Mouse (Mus musculus) heart, embryonic 14.5 days (tissue): Measurements from ENCODE around the gene 1700016K19Rik. TPM values are rescaled to one million over a fixed set of nuclear protein-coding genes. Genes with fewer than 3 reads are reported as not detected.

Experiments
- ATAC-seq: fragments of 200-750 bp; cut with Nextera tagmentation; 2 replicates; pipeline ENCODE4 v1.8.0; 2017; ENCODE audit warnings: low read depth, moderate TSS enrichment; ENCODE audit not compliant: insufficient number of reproducible peaks, insufficient read depth, low FRiP score
- H3K27ac ChIP-seq, 2 experiments: fragments of 200-500 bp in 1 of 2; fragments of 300-500 bp in 1 of 2; sonication (generic) in 1 of 2; replicated peaks in 1 of 2; 2 replicates each; pipeline ENCODE4 v1.5.1; 2012 to 2014; ENCODE audit warnings: low read depth in 2 of 2, low read length in 2 of 2, control low read depth in 1 of 2, mild to moderate bottlenecking in 1 of 2, mixed read lengths in 1 of 2; ENCODE audit not compliant: control insufficient read depth in 1 of 2, insufficient read depth in 1 of 2
- H3K27me3 ChIP-seq: fragments of 300-500 bp; sonication (generic); 2 replicates; pipeline ENCODE4 v1.6.1; 2014; ENCODE audit warnings: mild to moderate bottlenecking, low read length, control low read depth; ENCODE audit not compliant: control insufficient read depth, insufficient read depth
- H3K36me3 ChIP-seq: fragments of 300-500 bp; sonication (generic); 2 replicates; pipeline ENCODE4 v1.6.1; 2014; ENCODE audit warnings: mild to moderate bottlenecking, control low read depth, low read length, mixed read lengths; ENCODE audit not compliant: control insufficient read depth, insufficient read depth
- H3K4me1 ChIP-seq, 2 experiments: fragments of 200-500 bp in 1 of 2; fragments of 300-500 bp in 1 of 2; sonication (generic) in 1 of 2; 2 replicates each; pipeline ENCODE4 v1.6.1; 2012 to 2014; ENCODE audit warnings: low read length in 2 of 2, control low read depth in 1 of 2, mixed read lengths in 1 of 2; ENCODE audit not compliant: control insufficient read depth in 2 of 2, insufficient read depth in 2 of 2
- H3K4me2 ChIP-seq: fragments of 300-500 bp; sonication (generic); 2 replicates; pipeline ENCODE4 v1.6.1; 2014; ENCODE audit warnings: mild to moderate bottlenecking, low read length
- H3K4me3 ChIP-seq, 2 experiments: fragments of 200-500 bp in 1 of 2; fragments of 300-500 bp in 1 of 2; sonication (generic) in 1 of 2; 2 replicates each; pipeline ENCODE4 v1.5.1; 2012 to 2014; ENCODE audit warnings: low read length in 2 of 2, mild to moderate bottlenecking in 2 of 2, control low read depth in 1 of 2, low read depth in 1 of 2, moderate library complexity in 1 of 2; ENCODE audit not compliant: control insufficient read depth in 1 of 2, insufficient read depth in 1 of 2
- H3K9ac ChIP-seq: fragments of 300-500 bp; sonication (generic); 2 replicates; pipeline ENCODE4 v1.6.1; 2014; ENCODE audit warnings: mild to moderate bottlenecking, low read length
- H3K9me3 ChIP-seq: fragments of 300-500 bp; sonication (generic); 2 replicates; pipeline ENCODE4 v1.6.1; 2016; ENCODE audit warnings: low read length, control low read depth; ENCODE audit not compliant: control insufficient read depth
- WGBS: fragments of 180-500 bp; shearing (Covaris S2); extraction: QIAGEN DNeasy Blood & Tissue Kit; methylation state at CpG from one replicate; pipeline ENCODE4 v1.1.7; 2014; 5-methylcytosine and 5-hydroxymethylcytosine counted together
- polyA plus RNA-seq: library from polyadenylated mRNA; unstranded; fragments of >200 nt; fragmentation: Nextera tagmentation; extraction: Ambion mirVana; gene quantifications from 2 replicates; pipeline ENCODE4 v1.2.1, GENCODE M21; 2014

The 1700016K19Rik gene
- polyA plus RNA-seq, 1 experiment from 2014 or later = 0.22 TPM

- WGBS = 14% methylated on average over 7 of the region's 7 CpGs
- H3K4me1 ChIP-seq = no peaks in the 10 kb centered on the region; a peak in 1 of 4 replicates
- ATAC-seq = no peak
These were observed 26.7 kb upstream of the 1700016K19Rik start for GRCm38 (mm10) chr11:75972916-75973567.

GRCm38 (mm10) chr11:75973988-75974387 is 25.7 kb upstream of the 1700016K19Rik start:
- Histone ChIP-seq H3K27me3 (no peaks in the 10 kb centered on the region), H3K36me3 (no peaks in the 10 kb centered on the region), H3K9me3 (peaks cover 4% of the 10 kb centered on the region; the same call in 1 of the 2 replicates), H3K4me3 (no peak overlapping the region), H3K4me2 (no peak overlapping the region), H3K27ac (no peak overlapping the region), H3K4me1 (no peaks in the 10 kb centered on the region; a peak in 1 of 4 replicates), H3K9ac (no peak overlapping the region)
- ATAC-seq = no peak
- WGBS = 91% methylated on average over 1 of the region's 1 CpGs

More at GRCm38 (mm10) chr11:75972916-75973567, 26.7 kb upstream of the 1700016K19Rik start:
- H3K9me3 ChIP-seq = peaks cover 4% of the 10 kb centered on the region; the same call in 1 of the 2 replicates
- no peaks in the 10 kb centered on the region for H3K36me3 ChIP-seq
- no peak overlapping the region for H3K4me2 ChIP-seq
- H3K9ac ChIP-seq = no peak overlapping the region
- H3K27me3 ChIP-seq = peaks cover 2% of the 10 kb centered on the region; the same call in 1 of the 2 replicates
- H3K4me3 ChIP-seq = no peak overlapping the region
- H3K27ac ChIP-seq = no peak overlapping the region

- no peaks in the 10 kb centered on the region for H3K36me3 ChIP-seq
- H3K4me2 ChIP-seq = no peak overlapping the region
- no peak overlapping the region for H3K27ac ChIP-seq
- ATAC-seq = no peak
- H3K27me3 ChIP-seq = no peaks in the 10 kb centered on the region
- H3K9ac ChIP-seq = no peak overlapping the region
- 55% methylated on average over 8 of the region's 8 CpGs for WGBS
- H3K4me1 ChIP-seq = no peaks in the 10 kb centered on the region; a peak in 1 of 4 replicates
- no peak overlapping the region for H3K4me3 ChIP-seq
- peaks cover 4% of the 10 kb centered on the region; the same call in 1 of the 2 replicates for H3K9me3 ChIP-seq
These were observed 23.0 kb upstream of the 1700016K19Rik start for GRCm38 (mm10) chr11:75976748-75977147.

DNA sequence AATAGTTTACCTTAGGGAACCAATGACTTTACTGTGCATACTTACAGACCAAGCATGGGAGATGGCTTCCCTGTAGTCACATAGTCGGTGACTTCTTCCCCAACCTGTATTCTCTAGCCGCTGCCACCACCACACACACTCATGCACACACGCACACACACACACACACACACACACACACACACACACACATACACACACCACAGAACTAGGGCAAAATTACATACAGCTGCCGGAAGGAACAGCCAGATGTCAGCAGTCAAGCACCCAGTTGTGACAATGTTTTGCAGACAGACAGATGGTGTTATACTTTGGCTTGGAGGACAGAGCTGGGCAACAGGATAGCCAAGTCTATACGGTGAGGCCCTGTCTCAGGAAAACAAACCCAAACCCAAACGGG is 21.7 kb upstream of the 1700016K19Rik start:
- Histone ChIP-seq H3K9ac (no peak overlapping the region), H3K27ac (no peak overlapping the region), H3K36me3 (no peaks in the 10 kb centered on the region), H3K4me3 (no peak overlapping the region), H3K9me3 (peaks cover 4% of the 10 kb centered on the region; the same call in 1 of the 2 replicates), H3K4me1 (no peaks in the 10 kb centered on the region; a peak in 1 of 4 replicates), H3K27me3 (no peaks in the 10 kb centered on the region), H3K4me2 (no peak overlapping the region)
- no peak for ATAC-seq
- 75% methylated on average over 6 of the region's 6 CpGs for WGBS

DNA sequence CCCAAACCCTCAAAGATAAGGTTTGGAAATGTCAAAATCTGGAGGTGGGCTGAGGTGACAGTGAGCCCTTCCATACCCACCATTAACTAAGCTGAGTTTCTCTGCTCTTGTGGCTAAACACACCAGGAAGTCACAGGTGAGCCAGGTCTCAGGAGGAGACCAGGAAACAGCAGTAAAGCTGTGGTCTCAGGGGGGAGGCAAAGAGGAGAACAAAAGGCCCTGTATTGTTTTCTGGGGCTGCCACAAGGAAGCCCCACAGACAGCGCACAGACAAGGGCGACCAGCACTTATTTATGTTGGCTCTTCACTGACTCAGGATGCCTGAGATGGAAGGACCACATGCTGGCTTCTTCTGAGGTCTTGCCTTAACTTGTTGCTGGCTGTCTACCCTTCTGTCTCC is 19.3 kb upstream of the 1700016K19Rik start:
- Histone ChIP-seq H3K4me3 (no peak overlapping the region), H3K27ac (no peak overlapping the region), H3K36me3 (no peaks in the 10 kb centered on the region), H3K4me1 (no peaks in the 10 kb centered on the region), H3K4me2 (no peak overlapping the region), H3K27me3 (no peaks in the 10 kb centered on the region), H3K9me3 (no peaks in the 10 kb centered on the region), H3K9ac (no peak overlapping the region)
- 33% methylated on average over 2 of the region's 2 CpGs for WGBS
- ATAC-seq = no peak

GRCm38 (mm10) chr11:75983194-75983593 is 16.5 kb upstream of the 1700016K19Rik start:
- H3K27me3 ChIP-seq = no peaks in the 10 kb centered on the region
- H3K4me1 ChIP-seq = no peaks in the 10 kb centered on the region
- H3K4me3 ChIP-seq = no peak overlapping the region
- no peaks in the 10 kb centered on the region for H3K9me3 ChIP-seq
- no peak for ATAC-seq
- H3K27ac ChIP-seq = no peak overlapping the region
- WGBS = 76% methylated on average over 4 of the region's 4 CpGs
- no peaks in the 10 kb centered on the region for H3K36me3 ChIP-seq
- H3K9ac ChIP-seq = no peak overlapping the region
- H3K4me2 ChIP-seq = no peak overlapping the region

- no peaks in the 10 kb centered on the region for H3K4me1 ChIP-seq
- no peaks in the 10 kb centered on the region for H3K27me3 ChIP-seq
- H3K36me3 ChIP-seq = no peaks in the 10 kb centered on the region
- no peak overlapping the region for H3K4me3 ChIP-seq
- no peak overlapping the region for H3K9ac ChIP-seq
- ATAC-seq = no peak
- H3K9me3 ChIP-seq = no peaks in the 10 kb centered on the region
- H3K4me2 ChIP-seq = no peak overlapping the region
- H3K27ac ChIP-seq = no peak overlapping the region
- WGBS = 42% methylated on average over 1 of the region's 1 CpGs
These were observed 15.1 kb upstream of the 1700016K19Rik start for GRCm38 (mm10) chr11:75984581-75984980.

GRCm38 (mm10) chr11:75985948-75986347 is 13.8 kb upstream of the 1700016K19Rik start:
- Histone ChIP-seq H3K4me3 (no peak overlapping the region), H3K9me3 (no peaks in the 10 kb centered on the region), H3K27ac (no peak overlapping the region), H3K9ac (no peak overlapping the region), H3K4me1 (no peaks in the 10 kb centered on the region), H3K36me3 (no peaks in the 10 kb centered on the region), H3K27me3 (no peaks in the 10 kb centered on the region), H3K4me2 (no peak overlapping the region)
- no peak for ATAC-seq
- WGBS = 72% methylated on average over 7 of the region's 7 CpGs
